Mouse (Mus musculus) forebrain, postnatal 0 days (tissue): ENCODE measurements at regions not wholly inside any gene's neighbourhood (a gene's known extent, or its start where the extent isn't known, plus 50 kb on each side); places are given as distances from the start of the nearest gene placed in this dataset.
A peak's percentile ranks its signal among the peaks of the same experiment; 100 is the strongest.

Experiments
- ATAC-seq: fragments of 200-750 bp; cut with Nextera tagmentation; 2 replicates; pipeline ENCODE4 v1.8.0; 2017; ENCODE audit warnings: mild to moderate bottlenecking, moderate library complexity
- DNase-seq: peaks from one replicate; pipeline ENCODE4 v3.0.0-alpha.2; 2015
- H3K27ac ChIP-seq: fragments of 300-500 bp; sonication (generic); 2 replicates; pipeline ENCODE4 v1.5.1; 2014; ENCODE audit warnings: low read depth, mild to moderate bottlenecking, antibody characterized with exemption, low read length, moderate library complexity, mixed read lengths
- H3K27me3 ChIP-seq: fragments of 300-500 bp; sonication (generic); 2 replicates; pipeline ENCODE4 v1.6.1; 2014; ENCODE audit warnings: mild to moderate bottlenecking, low read length, mixed read lengths; ENCODE audit not compliant: insufficient read depth
- H3K36me3 ChIP-seq: fragments of 300-500 bp; sonication (generic); 2 replicates; pipeline ENCODE4 v1.6.1; 2014; ENCODE audit warnings: mild to moderate bottlenecking, moderate library complexity; ENCODE audit not compliant: insufficient read depth
- H3K4me1 ChIP-seq: fragments of 300-500 bp; sonication (generic); 2 replicates; pipeline ENCODE4 v1.6.1; 2014; ENCODE audit warnings: antibody characterized with exemption; ENCODE audit not compliant: insufficient read depth
- H3K4me2 ChIP-seq: fragments of 300-500 bp; sonication (generic); 2 replicates; pipeline ENCODE4 v1.6.1; 2014; ENCODE audit warnings: low read depth, mild to moderate bottlenecking, moderate library complexity
- H3K4me3 ChIP-seq: fragments of 300-500 bp; sonication (generic); 2 replicates; pipeline ENCODE4 v1.5.1; 2014; ENCODE audit warnings: low read depth, low read length, mixed read lengths
- H3K9ac ChIP-seq: fragments of 300-500 bp; sonication (generic); 2 replicates; pipeline ENCODE4 v1.6.1; 2014; ENCODE audit warnings: mild to moderate bottlenecking
- H3K9me3 ChIP-seq: fragments of 300-500 bp; sonication (generic); 2 replicates; pipeline ENCODE4 v1.6.1; 2016; ENCODE audit warnings: low read length
- CTCF ChIP-seq: sonication (generic); IDR thresholded peaks from 2 replicates; pipeline ENCODE4 v1.5.1; 2016; ENCODE audit warnings: antibody characterized with exemption, control low read depth, low read depth
- WGBS: fragments of 180-500 bp; shearing (Covaris S2); extraction: QIAGEN DNeasy Blood & Tissue Kit; methylation state at CpG from one replicate; pipeline ENCODE4 v1.1.7; 2014; 5-methylcytosine and 5-hydroxymethylcytosine counted together

- no peak overlapping the region for H3K4me2 ChIP-seq
- no peak for DNase-seq
- no peak overlapping the region for H3K27ac ChIP-seq
- H3K4me3 ChIP-seq: no peak overlapping the region
- no peak overlapping the region for H3K9ac ChIP-seq
- H3K4me1 ChIP-seq: no peaks in the 10 kb centered on the region
- ATAC-seq: no peak
- TF ChIP-seq CTCF: no peak
- H3K9me3 ChIP-seq: no peaks in the 10 kb centered on the region
- H3K27me3 ChIP-seq: no peaks in the 10 kb centered on the region
- H3K36me3 ChIP-seq: no peaks in the 10 kb centered on the region
Measured at GRCm38 (mm10) chr6:147817262-147817661, 229.8 kb upstream of the Far2 start.

GRCm38 (mm10) chr6:147822215-147822614, 224.8 kb upstream of the Far2 start:
- Histone ChIP-seq H3K9me3 (no peaks in the 10 kb centered on the region), H3K4me3 (no peak overlapping the region), H3K36me3 (no peaks in the 10 kb centered on the region), H3K4me1 (no peaks in the 10 kb centered on the region), H3K27me3 (no peaks in the 10 kb centered on the region), H3K4me2 (no peak overlapping the region), H3K9ac (no peak overlapping the region), H3K27ac (no peak overlapping the region)
- ATAC-seq (no peak), DNase-seq (no peak)
- TF ChIP-seq CTCF: no peak
- WGBS: 61% methylated on average over 4 of the region's 4 CpGs

- TF ChIP-seq CTCF: no peak
- peak; percentile 20 for DNase-seq
- WGBS: 58% methylated on average over 3 of the region's 3 CpGs
- H3K36me3 ChIP-seq: no peaks in the 10 kb centered on the region
- H3K4me3 ChIP-seq: no peak overlapping the region
- H3K4me2 ChIP-seq: no peak overlapping the region
- H3K9ac ChIP-seq: no peak overlapping the region
- peak; percentile 81 for ATAC-seq
- H3K27ac ChIP-seq: no peak overlapping the region
- H3K9me3 ChIP-seq: no peaks in the 10 kb centered on the region
- H3K4me1 ChIP-seq: no peaks in the 10 kb centered on the region
- H3K27me3 ChIP-seq: no peaks in the 10 kb centered on the region
Measured at GRCm38 (mm10) chr6:147832521-147832920, 214.5 kb upstream of the Far2 start.

DNA sequence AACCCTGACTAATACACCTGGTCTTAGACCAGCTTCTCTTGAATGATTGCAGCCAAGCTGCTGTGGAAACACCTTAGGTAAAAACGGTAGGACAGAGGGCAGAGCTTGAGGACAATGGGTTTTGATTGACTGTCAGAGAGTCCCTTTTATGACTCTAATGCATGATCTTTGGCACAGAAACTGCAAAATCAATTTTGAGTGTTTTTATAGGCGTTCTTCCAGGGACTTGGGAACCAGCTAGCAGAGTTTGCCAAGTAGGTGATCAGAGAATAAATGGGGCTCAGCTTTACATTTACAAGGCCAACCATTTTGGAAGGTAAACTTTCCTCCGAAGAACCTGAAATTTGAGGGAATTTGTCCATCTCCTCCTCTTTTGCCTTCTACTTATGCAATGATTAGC, 213.6 kb upstream of the Far2 start:
- H3K4me2 ChIP-seq: no peak overlapping the region

DNA sequence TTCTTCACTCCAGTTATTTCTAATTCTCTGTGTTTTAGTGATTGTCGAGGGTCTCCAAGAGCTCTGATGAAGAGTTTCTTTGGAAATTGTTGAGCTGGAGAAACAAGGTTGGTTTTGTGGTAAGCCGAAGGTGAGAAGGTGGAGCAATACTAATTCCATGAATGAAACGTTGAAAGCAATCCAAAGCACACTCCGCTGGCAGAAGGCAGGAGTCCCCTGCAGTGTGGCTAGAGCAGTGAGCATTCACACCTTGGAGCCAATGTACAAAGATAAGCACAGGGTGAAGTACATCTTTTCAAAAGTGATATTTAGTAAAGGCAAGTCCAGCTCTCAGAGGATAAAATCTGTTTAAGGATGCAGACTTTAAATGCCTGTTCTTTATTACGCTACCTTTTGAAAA, 208.2 kb upstream of the Far2 start:
- Histone ChIP-seq H3K9ac (no peak overlapping the region), H3K27me3 (no peaks in the 10 kb centered on the region), H3K4me3 (no peak overlapping the region), H3K9me3 (no peaks in the 10 kb centered on the region), H3K4me1 (no peaks in the 10 kb centered on the region), H3K36me3 (no peaks in the 10 kb centered on the region), H3K27ac (no peak overlapping the region), H3K4me2 (no peak overlapping the region)
- TF ChIP-seq CTCF: no peak
- no peak for DNase-seq
- no peak for ATAC-seq
- WGBS: 72% methylated on average over 5 of the region's 5 CpGs

More for the DNA sequence above, 213.6 kb upstream of the Far2 start:
- no peaks in the 10 kb centered on the region for H3K4me1 ChIP-seq
- no peaks in the 10 kb centered on the region for H3K9me3 ChIP-seq
- no peak overlapping the region for H3K9ac ChIP-seq
- WGBS: 72% methylated on average over 3 of the region's 3 CpGs
- TF ChIP-seq CTCF: no peak
- no peaks in the 10 kb centered on the region for H3K36me3 ChIP-seq
- no peak overlapping the region for H3K27ac ChIP-seq
- H3K27me3 ChIP-seq: no peaks in the 10 kb centered on the region
- H3K4me3 ChIP-seq: no peak overlapping the region
- ATAC-seq (no peak), DNase-seq (no peak)

DNA sequence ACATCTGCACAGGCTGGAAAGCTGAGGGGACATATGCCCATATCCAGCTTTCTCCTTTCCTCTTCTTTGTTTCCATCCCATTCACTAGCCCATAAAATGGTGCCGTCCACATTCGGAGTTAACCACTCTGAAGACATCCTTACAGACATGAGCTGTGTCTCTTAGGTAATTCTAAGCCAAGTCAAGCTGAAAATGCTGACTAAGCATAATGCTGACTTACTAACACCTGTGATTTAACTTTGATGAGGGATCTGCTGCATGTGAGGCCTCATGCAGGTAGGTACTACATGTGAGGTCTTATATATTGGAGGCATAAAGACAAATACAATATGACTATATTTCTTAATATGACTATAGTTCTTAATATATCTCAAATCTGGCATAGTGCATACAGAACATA, 197.1 kb upstream of the Far2 start:
- Histone ChIP-seq H3K9me3 (no peaks in the 10 kb centered on the region), H3K4me3 (no peak overlapping the region), H3K27ac (no peak overlapping the region), H3K4me1 (no peaks in the 10 kb centered on the region), H3K36me3 (no peaks in the 10 kb centered on the region), H3K4me2 (no peak overlapping the region), H3K27me3 (no peaks in the 10 kb centered on the region), H3K9ac (no peak overlapping the region)
- ATAC-seq (no peak), DNase-seq (no peak)
- 98% methylated on average over 2 of the region's 2 CpGs for WGBS
- TF ChIP-seq CTCF: no peak

DNA sequence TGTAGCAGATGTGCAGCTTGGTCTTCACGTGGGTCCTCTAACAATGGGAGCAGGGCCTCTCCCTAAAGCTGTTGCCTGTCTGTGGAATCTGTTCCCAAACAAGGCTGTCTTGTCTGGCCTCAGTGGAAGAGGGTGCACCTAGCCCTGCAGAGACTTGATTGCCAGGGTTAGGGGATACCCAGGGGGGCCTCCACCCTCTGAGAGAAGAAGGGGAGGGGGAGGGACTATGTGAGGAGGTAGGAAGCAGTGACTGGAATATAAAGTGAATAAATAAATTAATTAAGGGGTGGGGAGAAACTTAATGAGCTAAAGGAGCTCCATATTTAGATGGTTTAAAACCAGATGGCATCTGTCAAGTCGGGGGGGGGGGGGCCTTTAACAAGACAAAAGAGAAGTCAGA, 185.9 kb upstream of the Far2 start:
- ATAC-seq (no peak), DNase-seq (no peak)
- 35% methylated on average over 2 of the region's 2 CpGs for WGBS
- H3K27me3 ChIP-seq: no peaks in the 10 kb centered on the region
- H3K27ac ChIP-seq: no peak overlapping the region
- H3K4me2 ChIP-seq: no peak overlapping the region
- no peak overlapping the region for H3K4me3 ChIP-seq
- TF ChIP-seq CTCF: no peak
- no peaks in the 10 kb centered on the region for H3K36me3 ChIP-seq
- no peaks in the 10 kb centered on the region for H3K9me3 ChIP-seq
- no peaks in the 10 kb centered on the region for H3K4me1 ChIP-seq
- H3K9ac ChIP-seq: no peak overlapping the region

GRCm38 (mm10) chr6:147871033-147871432, 176.0 kb upstream of the Far2 start:
- H3K27ac ChIP-seq: no peak overlapping the region
- no peaks in the 10 kb centered on the region for H3K9me3 ChIP-seq
- no peak overlapping the region for H3K9ac ChIP-seq
- ATAC-seq: no peak
- H3K4me3 ChIP-seq: no peak overlapping the region
- no peaks in the 10 kb centered on the region for H3K4me1 ChIP-seq
- 66% methylated on average over 3 of the region's 3 CpGs for WGBS
- TF ChIP-seq CTCF: no peak
- DNase-seq: no peak
- H3K36me3 ChIP-seq: no peaks in the 10 kb centered on the region
- no peaks in the 10 kb centered on the region for H3K27me3 ChIP-seq
- H3K4me2 ChIP-seq: no peak overlapping the region
